Comparison of ENCODE assay signal across 13 mouse cellular contexts in genomic region chr5:90758020-90758605, GRCm38 (mm10). TPM values are rescaled to one million over a fixed set of nuclear protein-coding genes. Genes with fewer than 3 reads are reported as not detected.
DNase-seq lines count a peak whose midpoint lies in the region; ATAC-seq and TF ChIP-seq lines count a peak whose summit lies in the region.
"Had no signal": no experiment of that assay in that cellular context is flagged by ENCODE, and none has a peak within 500 bp of the region (broad histone marks: within the 10 kb centered on the region; RNA-seq: fewer than 3 reads in every experiment).

No protein-coding gene starts in this region.

- peak; percentile 44 for DNase-seq in heart, adult 8-10 months (ENCODE audit: low spot score)
- DNase-seq in heart, postnatal 4 days, result no peak
- DNase-seq in stomach, postnatal 0 days (ENCODE audit: low spot score), result no peak
- DNase-seq in kidney, adult 9 months, result peak; percentile 87
- DNase-seq in spleen, adult 12 weeks (ENCODE audit: low spot score), result no peak
- DNase-seq in layer of hippocampus, adult 11-12 months (ENCODE audit: low spot score), result no peak
- DNase-seq in T-cell, adult 2 months (ENCODE audit: low spot score), result no peak

- TF ChIP-seq EP300 in stomach, postnatal 0 days (optimal IDR thresholded peaks at IDR 0.05), result no peak

- no peak overlapping the region for H3K9ac ChIP-seq in stomach, embryonic 15.5 days
- no peak overlapping the region for H3K9ac ChIP-seq in stomach, postnatal 0 days (ENCODE audit: low read length)

- H3K4me2 ChIP-seq in stomach, embryonic 15.5 days, result 0 out of 2 replicates have a peak overlapping the region, but pooled peaks have one; percentile 13
- no peak overlapping the region for H3K4me2 ChIP-seq in stomach, postnatal 0 days (replicated peaks; ENCODE audit: low read depth)

- no peaks in the 10 kb centered on the region for H3K36me3 ChIP-seq in stomach, embryonic 15.5 days
- no peaks in the 10 kb centered on the region for H3K36me3 ChIP-seq in stomach, postnatal 0 days (ENCODE audit: control insufficient read depth, insufficient read depth, low read length)

- H3K27me3 ChIP-seq in stomach, embryonic 15.5 days (replicated peaks), result 0 out of 2 replicates have a peak, but pooled peaks cover 6% of the 10 kb centered on the region
- peaks cover 6% of the 10 kb centered on the region; the same call in 1 of the 2 replicates for H3K27me3 ChIP-seq in stomach, postnatal 0 days (ENCODE audit: control insufficient read depth, insufficient read depth, low read length)

- TF ChIP-seq CTCF in stomach, postnatal 0 days (IDR thresholded peaks at IDR 0.05; ENCODE audit: low read depth), result no peak

- peaks cover 15% of the 10 kb centered on the region; the same call in 1 of the 2 replicates for H3K4me1 ChIP-seq in stomach, embryonic 15.5 days
- H3K4me1 ChIP-seq in stomach, postnatal 0 days (replicated peaks; ENCODE audit: control insufficient read depth, insufficient read depth), result peaks cover 2% of the 10 kb centered on the region; the same call in 1 of the 2 replicates

- ATAC-seq in stomach, embryonic 15.5 days (ENCODE audit: insufficient read depth, low FRiP score, low read depth), result no peak
- no peak; the same call in 1 of the 2 replicates for ATAC-seq in stomach, postnatal 0 days (ENCODE audit: low FRiP score, low TSS enrichment)

- H3K27ac ChIP-seq in stomach, embryonic 15.5 days, result no peak overlapping the region
- H3K27ac ChIP-seq in stomach, postnatal 0 days (replicated peaks), result no peak overlapping the region
- H3K27ac ChIP-seq: macrophage had no signal

- no peaks in the 10 kb centered on the region for H3K9me3 ChIP-seq in stomach, embryonic 15.5 days
- H3K9me3 ChIP-seq in stomach, postnatal 0 days (ENCODE audit: control insufficient read depth, low read length), result no peaks in the 10 kb centered on the region

- H3K4me3 ChIP-seq in stomach, embryonic 15.5 days (replicated peaks), result no peak overlapping the region
- H3K4me3 ChIP-seq in stomach, postnatal 0 days (ENCODE audit: low read depth, low read length), result no peak overlapping the region

- WGBS in stomach, embryonic 15.5 days, result 36% methylated on average over 5 of the region's 5 CpGs
- 37% methylated on average over 5 of the region's 5 CpGs for WGBS in stomach, postnatal 0 days

RNA-seq across cellular contexts. Expression of gene Cxcl5, which starts 1.0 kb away (rescaled TPM):
- total RNA-seq in heart, adult 8-10 months (2022), result under 1 TPM in 2 of 4 experiments, not detected in 2; 0.14 to 0.16 TPM
- total RNA-seq in heart, postnatal 4 days (2021), result not detected
- 0.17 and 0.32 TPM in 2 replicates for polyA plus RNA-seq in stomach, embryonic 15.5 days (2015; fragmentation: Nextera tagmentation; extraction: Ambion mirVana)
- 0.05 and 0.10 TPM in 2 replicates for polyA plus RNA-seq in stomach, postnatal 0 days (2015; fragmentation: Nextera tagmentation; extraction: Ambion mirVana)
- total RNA-seq: adrenal gland, postnatal 4 days had no signal
- polyA plus RNA-seq: heart, embryonic 14.5 days had no signal

RNA-seq across cellular contexts. Expression of gene Ppbp, which starts 10.2 kb away (rescaled TPM):
- total RNA-seq in heart, adult 8-10 months (2022), result 10 to 100 TPM; 10.5 to 27.1 (median 17.0) TPM
- 1 to 10 TPM; 1.7 to 2.9 TPM for total RNA-seq in heart, postnatal 4 days (2021)
- polyA plus RNA-seq in stomach, embryonic 15.5 days (2015; fragmentation: Nextera tagmentation; extraction: Ambion mirVana), result 3.8 and 4.8 TPM in 2 replicates
- polyA plus RNA-seq in stomach, postnatal 0 days (2015; fragmentation: Nextera tagmentation; extraction: Ambion mirVana), result 4.4 and 16.9 TPM in 2 replicates

RNA-seq across cellular contexts. Expression of gene Pf4, which starts 14.1 kb away (rescaled TPM):
- 10 to 100 TPM; 30.1 to 36.7 (median 30.8) TPM for total RNA-seq in heart, adult 8-10 months (2022)
- total RNA-seq in heart, postnatal 4 days (2021), result 10 to 100 TPM; 21.6 to 22.8 TPM
- polyA plus RNA-seq in stomach, embryonic 15.5 days (2015; fragmentation: Nextera tagmentation; extraction: Ambion mirVana), result 68.9 and 90.1 TPM in 2 replicates
- polyA plus RNA-seq in stomach, postnatal 0 days (2015; fragmentation: Nextera tagmentation; extraction: Ambion mirVana), result 159 and 216 TPM in 2 replicates

RNA-seq across cellular contexts. Expression of gene Cxcl3, which starts 27.8 kb away (rescaled TPM):
- not detected for total RNA-seq in heart, adult 8-10 months (2022)
- not detected for total RNA-seq in heart, postnatal 4 days (2021)
- polyA plus RNA-seq in stomach, embryonic 15.5 days (2015; fragmentation: Nextera tagmentation; extraction: Ambion mirVana), result not detected in 2 replicates
- polyA plus RNA-seq in stomach, postnatal 0 days (2015; fragmentation: Nextera tagmentation; extraction: Ambion mirVana), result 0.05 and 0.10 TPM in 2 replicates
- total RNA-seq: adrenal gland, postnatal 4 days; left cerebral cortex, adult 18-20 months had no signal
- polyA plus RNA-seq: heart, embryonic 14.5 days had no signal

RNA-seq across cellular contexts. Expression of gene Cxcl15, which starts 36.2 kb away (rescaled TPM):
- not detected for total RNA-seq in heart, adult 8-10 months (2022)
- not detected for total RNA-seq in heart, postnatal 4 days (2021)
- polyA plus RNA-seq in stomach, embryonic 15.5 days (2015; fragmentation: Nextera tagmentation; extraction: Ambion mirVana), result 1.6 and 1.7 TPM in 2 replicates
- polyA plus RNA-seq in stomach, postnatal 0 days (2015; fragmentation: Nextera tagmentation; extraction: Ambion mirVana), result 0.58 and 0.70 TPM in 2 replicates
- total RNA-seq: adrenal gland, postnatal 4 days; left cerebral cortex, adult 18-20 months; neutrophil, adult 5-6 weeks had no signal
- polyA plus RNA-seq: heart, embryonic 14.5 days; macrophage had no signal

Comparison
In these comparisons a context has a peak if more than half of its experiments do, and no peak if none do; other contexts are left out.
1. DNase-seq: peak in heart, adult 8-10 months (single experiment) and kidney, adult 9 months (single experiment); none in heart, postnatal 4 days (single experiment), stomach, postnatal 0 days (single experiment), spleen, adult 12 weeks (single experiment), layer of hippocampus, adult 11-12 months (single experiment) and T-cell, adult 2 months (single experiment).